ENCODE assay signal across 8 mouse cellular contexts in the genomic region with DNA sequence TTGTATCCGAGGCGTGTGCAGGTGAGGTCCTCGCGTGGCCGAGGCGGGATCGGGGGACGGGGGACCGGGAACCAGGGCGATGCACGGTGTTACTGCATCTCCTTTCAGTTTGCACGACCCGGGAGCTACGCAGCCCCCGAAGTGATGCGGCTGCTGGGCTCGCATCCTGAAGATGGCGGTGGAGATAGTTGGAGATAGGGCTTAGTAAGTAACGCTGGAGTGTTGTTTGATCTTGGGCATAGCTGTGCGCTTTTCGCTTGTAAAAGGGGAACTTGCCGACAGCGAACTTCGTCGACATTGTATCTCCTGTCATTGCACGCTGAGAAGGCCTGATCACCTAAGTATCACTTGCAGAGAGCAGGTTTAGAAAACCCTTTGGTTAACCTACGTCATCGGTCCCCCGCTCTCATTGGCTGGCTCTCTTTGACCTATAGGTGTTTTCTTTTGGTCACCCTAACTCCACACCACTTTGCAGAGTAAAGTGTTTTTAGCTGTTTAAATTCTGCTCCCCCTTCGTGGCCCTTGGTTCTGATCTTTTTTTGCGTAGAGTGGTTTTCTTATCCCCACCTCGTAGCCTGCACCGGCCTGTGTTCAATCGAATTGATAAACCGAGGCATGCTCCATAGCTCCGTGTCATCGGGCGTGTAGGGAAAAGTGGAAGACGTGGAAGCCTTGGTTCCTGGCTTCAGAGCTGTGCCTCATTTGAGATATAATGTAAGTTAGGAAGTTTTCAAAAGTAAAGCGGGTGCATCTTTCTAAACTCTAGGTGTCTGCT. TPM values are rescaled to one million over a fixed set of nuclear protein-coding genes. Genes with fewer than 3 reads are reported as not detected.
A peak's percentile ranks its signal among the peaks of the same experiment; 100 is the strongest.
DNase-seq lines count a peak whose midpoint lies in the region; ATAC-seq and TF ChIP-seq lines count a peak whose summit lies in the region.

No protein-coding gene starts in this region.

- peak; percentile 13 to 54 for DNase-seq in layer of hippocampus, adult 18-20 months (ENCODE audit: low spot score in 2 of 2)
- DNase-seq in layer of hippocampus, adult 9-10 months (ENCODE audit: low spot score) = no peak
- peak; percentile 68 for DNase-seq in G1E (ENCODE audit: low spot score)
- DNase-seq in heart, postnatal 0 days (ENCODE audit: low spot score) = peak; percentile 19
- no peak for DNase-seq in ovary, postnatal 36 days (ENCODE audit: low spot score)

- peaks cover 34% of the 10 kb centered on the region for H3K36me3 ChIP-seq in G1E (replicated peaks)
- H3K36me3 ChIP-seq in heart, postnatal 0 days (replicated peaks; ENCODE audit: control insufficient read depth, insufficient read depth, low read length) = no peaks in the 10 kb centered on the region
- H3K36me3 ChIP-seq in liver, embryonic 12.5 days = peaks cover 9% of the 10 kb centered on the region; the same call in 1 of the 2 replicates
- H3K36me3 ChIP-seq in neural tube, embryonic 12.5 days = no peaks in the 10 kb centered on the region

- no peak for TF ChIP-seq EP300 in heart, postnatal 0 days (IDR thresholded peaks at IDR 0.05; ENCODE audit: low read depth)

- H3K9me3 ChIP-seq in G1E (replicated peaks) = no peaks in the 10 kb centered on the region
- H3K9me3 ChIP-seq in heart, postnatal 0 days (replicated peaks; ENCODE audit: control insufficient read depth, low read length) = no peaks in the 10 kb centered on the region
- no peaks in the 10 kb centered on the region for H3K9me3 ChIP-seq in liver, embryonic 12.5 days (replicated peaks)
- no peaks in the 10 kb centered on the region for H3K9me3 ChIP-seq in neural tube, embryonic 12.5 days

- 2% methylated on average over 40 of the region's 40 CpGs for WGBS in heart, postnatal 0 days
- WGBS in liver, embryonic 12.5 days (ENCODE audit: insufficient replicate concordance) = 2% methylated on average over 40 of the region's 40 CpGs
- WGBS in neural tube, embryonic 12.5 days = 5% methylated on average over 40 of the region's 40 CpGs

- H3K4me1 ChIP-seq in G1E (ENCODE audit: insufficient read depth, low read depth, low read length) = peaks cover 44% of the 10 kb centered on the region
- peaks cover 22% of the 10 kb centered on the region for H3K4me1 ChIP-seq in heart, postnatal 0 days (ENCODE audit: control insufficient read depth, insufficient read depth)
- H3K4me1 ChIP-seq in liver, embryonic 12.5 days = peaks cover 53% of the 10 kb centered on the region
- H3K4me1 ChIP-seq in neural tube, embryonic 12.5 days = peaks cover 28% of the 10 kb centered on the region

- H3K4me3 ChIP-seq in G1E (ENCODE audit: low read depth, low read length) = peak overlapping the region; percentile 100
- H3K4me3 ChIP-seq in heart, postnatal 0 days (ENCODE audit: low read depth, low read length) = peak overlapping the region; percentile 74
- peak overlapping the region; percentile 91 for H3K4me3 ChIP-seq in liver, embryonic 12.5 days
- peak overlapping the region; percentile 87 for H3K4me3 ChIP-seq in neural tube, embryonic 12.5 days

- peak overlapping the region; percentile 99 for H3K27ac ChIP-seq in heart, postnatal 0 days (ENCODE audit: low read depth)
- H3K27ac ChIP-seq in liver, embryonic 12.5 days = peak overlapping the region; percentile 99
- H3K27ac ChIP-seq in neural tube, embryonic 12.5 days = peak overlapping the region; percentile 98

- peaks cover 5% of the 10 kb centered on the region; the same call in 1 of the 2 replicates for H3K27me3 ChIP-seq in G1E (ENCODE audit: insufficient read depth, low read length)
- H3K27me3 ChIP-seq in heart, postnatal 0 days (ENCODE audit: control insufficient read depth, insufficient read depth, low read length) = no peaks in the 10 kb centered on the region
- no peaks in the 10 kb centered on the region for H3K27me3 ChIP-seq in liver, embryonic 12.5 days (replicated peaks)
- no peaks in the 10 kb centered on the region for H3K27me3 ChIP-seq in neural tube, embryonic 12.5 days (replicated peaks)

- peak overlapping the region; percentile 79 for H3K4me2 ChIP-seq in heart, postnatal 0 days (ENCODE audit: low read depth, low read length)
- peak overlapping the region; percentile 83 for H3K4me2 ChIP-seq in liver, embryonic 12.5 days
- H3K4me2 ChIP-seq in neural tube, embryonic 12.5 days (replicated peaks) = peak overlapping the region; percentile 78

- no peak for TF ChIP-seq CTCF in G1E (IDR thresholded peaks at IDR 0.05; ENCODE audit: low read depth, low read length)
- TF ChIP-seq CTCF in heart, postnatal 0 days (IDR thresholded peaks at IDR 0.05; ENCODE audit: low read depth) = no peak

- ATAC-seq in G1E (ENCODE audit: extremely low read depth, insufficient number of reproducible peaks, low FRiP score, poor library complexity, severe bottlenecking) = 0 out of 2 replicates have a peak, but pooled peaks have one; percentile 54
- ATAC-seq in common myeloid progenitor, adult 5-6 weeks (replicated peaks; ENCODE audit: low read depth, poor library complexity, severe bottlenecking) = peak; percentile 23
- no peak for ATAC-seq in heart, postnatal 0 days (ENCODE audit: insufficient read depth, low read depth)
- ATAC-seq in liver, embryonic 12.5 days = peak; percentile 50
- ATAC-seq in neural tube, embryonic 12.5 days (ENCODE audit: low FRiP score, low read depth) = no peak; the same call in 1 of the 2 replicates

- peak overlapping the region; percentile 76 for H3K9ac ChIP-seq in heart, postnatal 0 days (replicated peaks; ENCODE audit: low read depth, low read length)
- peak overlapping the region; percentile 94 for H3K9ac ChIP-seq in liver, embryonic 12.5 days
- H3K9ac ChIP-seq in neural tube, embryonic 12.5 days = peak overlapping the region; percentile 86

RNA-seq across cellular contexts. Expression of a gene that starts 1.1 kb away (rescaled TPM):
- total RNA-seq in layer of hippocampus, adult 18-20 months (2021) = 100 to 1,000 TPM; 111 to 136 TPM
- 152 and 206 TPM in 2 replicates for total RNA-seq in G1E (2014; fragmentation: Nextera tagmentation)
- total RNA-seq in G1E (2017) = 126 and 137 TPM in 2 replicates
- 30.1 and 71.2 TPM in 2 replicates for polyA plus RNA-seq in G1E (2012)
- 150 and 164 TPM in 2 replicates for total RNA-seq in common myeloid progenitor, adult 5-6 weeks (2017)
- 36.7 and 42.9 TPM in 2 replicates for total RNA-seq in heart, postnatal 0 days (2014; rRNA removed; ENCODE audit: low replicate concordance)
- polyA plus RNA-seq in heart, postnatal 0 days (2015; fragmentation: Nextera tagmentation; extraction: Ambion mirVana) = 16.3 and 16.4 TPM in 2 replicates
- 50.5 and 56.7 TPM in 2 replicates for polyA plus RNA-seq in liver, embryonic 12.5 days (2016; fragmentation: Nextera tagmentation; extraction: Ambion mirVana)
- 76.5 and 79.0 TPM in 2 replicates for polyA plus RNA-seq in neural tube, embryonic 12.5 days (2016; fragmentation: Nextera tagmentation; extraction: Ambion mirVana)

RNA-seq across cellular contexts. Expression of a gene that starts 20.3 kb away (rescaled TPM):
- not detected for total RNA-seq in layer of hippocampus, adult 18-20 months (2021)
- not detected in 2 replicates for total RNA-seq in G1E (2014; fragmentation: Nextera tagmentation)
- not detected in 2 replicates for total RNA-seq in G1E (2017)
- not detected in 2 replicates for polyA plus RNA-seq in G1E (2012)
- not detected in 2 replicates for total RNA-seq in common myeloid progenitor, adult 5-6 weeks (2017)
- not detected in 2 replicates for total RNA-seq in heart, postnatal 0 days (2014; rRNA removed; ENCODE audit: low replicate concordance)
- 0.63 TPM in 1 of 2 replicates, not detected in the other for polyA plus RNA-seq in heart, postnatal 0 days (2015; fragmentation: Nextera tagmentation; extraction: Ambion mirVana)
- not detected in 2 replicates for polyA plus RNA-seq in liver, embryonic 12.5 days (2016; fragmentation: Nextera tagmentation; extraction: Ambion mirVana)
- polyA plus RNA-seq in neural tube, embryonic 12.5 days (2016; fragmentation: Nextera tagmentation; extraction: Ambion mirVana) = not detected in 2 replicates

Comparison
In these comparisons a context has a peak if more than half of its experiments do, and no peak if none do; other contexts are left out.
1. DNase-seq: peak in layer of hippocampus, adult 18-20 months (2 of 2), G1E (single experiment) and heart, postnatal 0 days (single experiment); none in layer of hippocampus, adult 9-10 months (single experiment) and ovary, postnatal 36 days (single experiment).
2. ATAC-seq: peak in G1E (single experiment), common myeloid progenitor, adult 5-6 weeks (single experiment) and liver, embryonic 12.5 days (single experiment); none in heart, postnatal 0 days (single experiment) and neural tube, embryonic 12.5 days (single experiment).
3. Peak in every context shown above with its lines, with median percentiles within 50 percentile points of each other: H3K4me3 ChIP-seq, H3K27ac ChIP-seq, H3K4me2 ChIP-seq and H3K9ac ChIP-seq.